Mouse (Mus musculus): Measurements from ENCODE around the gene Metap1.

Gene Metap1

GRCm38 (mm10) chr3:138452169-138452568 is 37.1 kb downstream of the Metap1 start:
- DNase-seq (ENCODE audit: low spot score in 2 of 2) = no peak

GRCm38 (mm10) chr3:138448077-138448860 is 41.0 kb downstream of the Metap1 start:
- DNase-seq (ENCODE audit: low spot score in 2 of 2) = no peak

- no peak for DNase-seq (ENCODE audit: low spot score in 2 of 2)
These were observed 45.9 kb downstream of the Metap1 start for GRCm38 (mm10) chr3:138443465-138443771.

- peak; percentile 89 to 91 for DNase-seq (ENCODE audit: low spot score in 2 of 2)
These were observed 46.5 kb downstream of the Metap1 start, which contains the start of gene Adh5 for GRCm38 (mm10) chr3:138442612-138443464. Gene Adh5 (plus strand): TSS chr3:138443093.

- DNase-seq (ENCODE audit: low spot score in 2 of 2) = no peak
These were observed 47.1 kb downstream of the Metap1 start for GRCm38 (mm10) chr3:138442203-138442602.

- no peak for DNase-seq (ENCODE audit: low spot score in 2 of 2)
These were observed 50.6 kb downstream of the Metap1 start for GRCm38 (mm10) chr3:138438716-138439115.

GRCm38 (mm10) chr3:138431835-138432234 is 57.5 kb downstream of the Metap1 start:
- no peak for DNase-seq (ENCODE audit: low spot score in 2 of 2)

GRCm38 (mm10) chr3:138430360-138430976 is 58.8 kb downstream of the Metap1 start:
- no peak for DNase-seq (ENCODE audit: low spot score in 2 of 2)

GRCm38 (mm10) chr3:138424247-138424646 is 65.1 kb downstream of the Metap1 start:
- DNase-seq (ENCODE audit: low spot score in 2 of 2) = no peak

- no peak for DNase-seq (ENCODE audit: low spot score in 2 of 2)
These were observed 65.7 kb downstream of the Metap1 start for GRCm38 (mm10) chr3:138423664-138424063.

- DNase-seq (ENCODE audit: low spot score in 2 of 2) = no peak
These were observed 68.9 kb downstream of the Metap1 start for GRCm38 (mm10) chr3:138420385-138420784.

GRCm38 (mm10) chr3:138419369-138419768 is 69.9 kb downstream of the Metap1 start:
- DNase-seq (ENCODE audit: low spot score in 2 of 2) = no peak

- no peak for DNase-seq (ENCODE audit: low spot score in 2 of 2)
These were observed 74.1 kb downstream of the Metap1 start, which contains the start of gene Adh4 for GRCm38 (mm10) chr3:138415121-138415690. Gene Adh4 (plus strand): TSS chr3:138415466.

- no peak for DNase-seq (ENCODE audit: low spot score in 2 of 2)
These were observed 79.1 kb downstream of the Metap1 start for GRCm38 (mm10) chr3:138410211-138410610.

- no peak for DNase-seq (ENCODE audit: low spot score in 2 of 2)
These were observed 79.7 kb downstream of the Metap1 start for GRCm38 (mm10) chr3:138409585-138409984.
